Mouse (Mus musculus): ENCODE data around the gene Tmx1.
A peak's percentile ranks its signal among the peaks of the same experiment; 100 is the strongest.

Tmx1 gene

GRCm38 (mm10) chr12:70455226-70455625 lies 2.3 kb downstream of the Tmx1 start:
- DNase-seq (ENCODE audit: low read depth, low spot score) = no peak
- Histone ChIP-seq H3K27me3 (ENCODE audit: control insufficient read depth, insufficient read depth, low read length, poor library complexity, severe bottlenecking) (no peaks in the 10 kb centered on the region), H3K36me3 (ENCODE audit: control insufficient read depth, insufficient read depth, low read length, poor library complexity, severe bottlenecking) (0 out of 2 replicates have a peak, but pooled peaks cover 6% of the 10 kb centered on the region)

GRCm38 (mm10) chr12:70459546-70459945 lies 6.7 kb downstream of the Tmx1 start:
- no peak for DNase-seq (ENCODE audit: low read depth, low spot score)
- H3K27me3 ChIP-seq (ENCODE audit: control insufficient read depth, insufficient read depth, low read length, poor library complexity, severe bottlenecking) = no peaks in the 10 kb centered on the region
- peaks cover 6% of the 10 kb centered on the region; the same call in 1 of the 2 replicates for H3K36me3 ChIP-seq (ENCODE audit: control insufficient read depth, insufficient read depth, low read length, poor library complexity, severe bottlenecking)

- no peaks in the 10 kb centered on the region for H3K27me3 ChIP-seq (ENCODE audit: control insufficient read depth, insufficient read depth, low read length, poor library complexity, severe bottlenecking)
- H3K36me3 ChIP-seq (ENCODE audit: control insufficient read depth, insufficient read depth, low read length, poor library complexity, severe bottlenecking) = peaks cover 7% of the 10 kb centered on the region
- DNase-seq (ENCODE audit: low read depth, low spot score) = no peak
These were observed 11.1 kb downstream of the Tmx1 start for GRCm38 (mm10) chr12:70464016-70464415.

- Histone ChIP-seq H3K27me3 (ENCODE audit: control insufficient read depth, insufficient read depth, low read length, poor library complexity, severe bottlenecking) (no peaks in the 10 kb centered on the region), H3K36me3 (ENCODE audit: control insufficient read depth, insufficient read depth, low read length, poor library complexity, severe bottlenecking) (no peaks in the 10 kb centered on the region)
- DNase-seq (ENCODE audit: low read depth, low spot score) = no peak
These were observed 22.4 kb downstream of the Tmx1 start for GRCm38 (mm10) chr12:70475336-70475735.

- DNase-seq (ENCODE audit: low read depth, low spot score) = peak; percentile 7
- no peaks in the 10 kb centered on the region for H3K27me3 ChIP-seq (ENCODE audit: control insufficient read depth, insufficient read depth, low read length, poor library complexity, severe bottlenecking)
- H3K36me3 ChIP-seq (ENCODE audit: control insufficient read depth, insufficient read depth, low read length, poor library complexity, severe bottlenecking) = no peaks in the 10 kb centered on the region
These were observed 24.1 kb downstream of the Tmx1 start for GRCm38 (mm10) chr12:70476884-70477576.

GRCm38 (mm10) chr12:70477593-70478287 lies 24.8 kb downstream of the Tmx1 start:
- Histone ChIP-seq H3K27me3 (ENCODE audit: control insufficient read depth, insufficient read depth, low read length, poor library complexity, severe bottlenecking) (no peaks in the 10 kb centered on the region), H3K36me3 (ENCODE audit: control insufficient read depth, insufficient read depth, low read length, poor library complexity, severe bottlenecking) (no peaks in the 10 kb centered on the region)
- DNase-seq (ENCODE audit: low read depth, low spot score) = peak; percentile 35

GRCm38 (mm10) chr12:70485956-70486355 lies 33.1 kb downstream of the Tmx1 start:
- Histone ChIP-seq H3K27me3 (ENCODE audit: control insufficient read depth, insufficient read depth, low read length, poor library complexity, severe bottlenecking) (no peaks in the 10 kb centered on the region), H3K36me3 (ENCODE audit: control insufficient read depth, insufficient read depth, low read length, poor library complexity, severe bottlenecking) (no peaks in the 10 kb centered on the region)
- DNase-seq (ENCODE audit: low read depth, low spot score) = no peak

GRCm38 (mm10) chr12:70486716-70487480 lies 34.0 kb downstream of the Tmx1 start:
- Histone ChIP-seq H3K27me3 (ENCODE audit: control insufficient read depth, insufficient read depth, low read length, poor library complexity, severe bottlenecking) (no peaks in the 10 kb centered on the region), H3K36me3 (ENCODE audit: control insufficient read depth, insufficient read depth, low read length, poor library complexity, severe bottlenecking) (no peaks in the 10 kb centered on the region)
- no peak for DNase-seq (ENCODE audit: low read depth, low spot score)

GRCm38 (mm10) chr12:70492441-70492840 lies 39.5 kb downstream of the Tmx1 start:
- no peaks in the 10 kb centered on the region for H3K36me3 ChIP-seq (ENCODE audit: control insufficient read depth, insufficient read depth, low read length, poor library complexity, severe bottlenecking)
- no peak for DNase-seq (ENCODE audit: low read depth, low spot score)

GRCm38 (mm10) chr12:70494494-70495281 lies 41.8 kb downstream of the Tmx1 start:
- peak; percentile 71 for DNase-seq (ENCODE audit: low read depth, low spot score)
- Histone ChIP-seq H3K36me3 (ENCODE audit: control insufficient read depth, insufficient read depth, low read length, poor library complexity, severe bottlenecking) (no peaks in the 10 kb centered on the region), H3K27me3 (ENCODE audit: control insufficient read depth, insufficient read depth, low read length, poor library complexity, severe bottlenecking) (no peaks in the 10 kb centered on the region)

More at GRCm38 (mm10) chr12:70492441-70492840, 39.5 kb downstream of the Tmx1 start:
- H3K27me3 ChIP-seq (ENCODE audit: control insufficient read depth, insufficient read depth, low read length, poor library complexity, severe bottlenecking) = no peaks in the 10 kb centered on the region

- no peaks in the 10 kb centered on the region for H3K36me3 ChIP-seq (ENCODE audit: control insufficient read depth, insufficient read depth, low read length, poor library complexity, severe bottlenecking)
- no peaks in the 10 kb centered on the region for H3K27me3 ChIP-seq (ENCODE audit: control insufficient read depth, insufficient read depth, low read length, poor library complexity, severe bottlenecking)
- DNase-seq (ENCODE audit: low read depth, low spot score) = no peak
These were observed 42.5 kb downstream of the Tmx1 start for GRCm38 (mm10) chr12:70495282-70495922.

- H3K36me3 ChIP-seq (ENCODE audit: control insufficient read depth, insufficient read depth, low read length, poor library complexity, severe bottlenecking) = no peaks in the 10 kb centered on the region
- H3K27me3 ChIP-seq (ENCODE audit: control insufficient read depth, insufficient read depth, low read length, poor library complexity, severe bottlenecking) = no peaks in the 10 kb centered on the region
- no peak for DNase-seq (ENCODE audit: low read depth, low spot score)
These were observed 45.2 kb downstream of the Tmx1 start for GRCm38 (mm10) chr12:70498091-70498490.

GRCm38 (mm10) chr12:70505971-70506370 lies 53.1 kb downstream of the Tmx1 start:
- DNase-seq (ENCODE audit: low read depth, low spot score) = no peak
- Histone ChIP-seq H3K36me3 (ENCODE audit: control insufficient read depth, insufficient read depth, low read length, poor library complexity, severe bottlenecking) (no peaks in the 10 kb centered on the region), H3K27me3 (ENCODE audit: control insufficient read depth, insufficient read depth, low read length, poor library complexity, severe bottlenecking) (no peaks in the 10 kb centered on the region)

- no peaks in the 10 kb centered on the region for H3K36me3 ChIP-seq (ENCODE audit: control insufficient read depth, insufficient read depth, low read length, poor library complexity, severe bottlenecking)
- H3K27me3 ChIP-seq (ENCODE audit: control insufficient read depth, insufficient read depth, low read length, poor library complexity, severe bottlenecking) = no peaks in the 10 kb centered on the region
- no peak for DNase-seq (ENCODE audit: low read depth, low spot score)
These were observed 59.1 kb downstream of the Tmx1 start for GRCm38 (mm10) chr12:70512023-70512422.
